Mouse (Mus musculus) embryonic stem cell, embryonic (primary cell): ENCODE data around the gene Calm4.
"Not testable (repeated sequence)": the region's sequence is repeated elsewhere in the genome, so short reads cannot be mapped to it uniquely, and the experiment has no call there.

Experiments used
- CTCF ChIA-PET, 4 experiments: fragments of 300-600 bp in 2 of 4; fragments of 350-600 bp in 2 of 4; sonication (Branson Sonifier 250); formaldehyde crosslinking; loops; one replicate each; lab custom pipeline; 2022; ENCODE audit warnings: inconsistent platforms in 2 of 4; lab: Charles Lee
- POLR2A ChIA-PET, 4 experiments: fragments of 300-600 bp in 2 of 4; fragments of 350-600 bp in 2 of 4; sonication (Branson Sonifier 250); formaldehyde crosslinking; loops; one replicate each; lab custom pipeline; 2022; ENCODE audit warnings: antibody characterized with exemption in 4 of 4, inconsistent platforms in 1 of 4; lab: Charles Lee

Gene Calm4

GRCm38 (mm10) chr13:3837312-3837807 lies at the start of gene Calm4:
Gene Calm4 (plus strand): TSS chr13:3837757.
- POLR2A ChIA-PET, CTCF ChIA-PET: not testable (repeated sequence)

- ChIA-PET POLR2A (no interaction called here), CTCF (no interaction called here)
Measured at GRCm38 (mm10) chr13:3788588-3788987, 49.0 kb upstream of the Calm4 start.

DNA sequence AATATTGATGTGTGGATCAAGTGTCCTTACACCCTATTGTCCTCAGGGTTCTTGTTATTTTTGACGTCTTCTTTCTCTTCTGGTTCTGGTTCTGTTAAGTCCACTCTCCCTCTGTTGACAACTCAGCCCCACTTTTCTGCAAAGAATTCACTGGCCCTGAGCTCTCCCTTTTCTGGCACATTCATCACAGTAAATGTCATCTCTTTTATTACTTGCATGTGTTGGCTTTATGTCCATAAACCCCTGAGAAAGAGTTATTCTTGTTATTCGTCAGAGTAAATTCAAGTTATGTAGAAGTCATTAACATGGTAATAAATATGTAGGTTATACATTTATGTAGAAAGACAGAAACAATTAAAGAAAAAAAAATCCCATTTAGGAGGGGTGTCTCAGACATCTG lies 48.0 kb upstream of the Calm4 start:
- POLR2A ChIA-PET = no interaction called here
- CTCF ChIA-PET = no interaction called here

- CTCF ChIA-PET = no interaction called here
Measured at GRCm38 (mm10) chr13:3796649-3797048, 40.9 kb upstream of the Calm4 start.

DNA sequence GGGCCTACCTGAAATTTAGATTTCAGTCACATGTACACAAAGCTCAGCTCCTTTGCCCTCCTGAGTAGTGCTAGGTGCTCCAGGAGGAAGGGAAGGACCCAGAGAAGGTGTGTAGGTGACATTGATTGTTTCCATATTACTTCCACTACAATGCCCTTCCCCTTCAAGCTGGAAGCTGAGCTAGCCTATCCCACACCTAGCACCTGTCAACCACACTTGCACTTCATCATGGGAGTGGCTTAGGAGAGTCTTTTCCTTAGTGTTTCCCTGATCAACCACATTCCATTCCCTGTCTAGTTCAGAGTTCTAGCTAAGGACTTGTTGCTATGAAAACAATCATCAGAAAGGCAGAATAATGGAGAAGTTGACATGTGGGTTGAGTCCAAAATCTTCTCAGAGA lies 38.8 kb upstream of the Calm4 start:
- ChIA-PET CTCF (no interaction called here), POLR2A (no interaction called here)

More at GRCm38 (mm10) chr13:3796649-3797048, 40.9 kb upstream of the Calm4 start:
- POLR2A ChIA-PET = no interaction called here

DNA sequence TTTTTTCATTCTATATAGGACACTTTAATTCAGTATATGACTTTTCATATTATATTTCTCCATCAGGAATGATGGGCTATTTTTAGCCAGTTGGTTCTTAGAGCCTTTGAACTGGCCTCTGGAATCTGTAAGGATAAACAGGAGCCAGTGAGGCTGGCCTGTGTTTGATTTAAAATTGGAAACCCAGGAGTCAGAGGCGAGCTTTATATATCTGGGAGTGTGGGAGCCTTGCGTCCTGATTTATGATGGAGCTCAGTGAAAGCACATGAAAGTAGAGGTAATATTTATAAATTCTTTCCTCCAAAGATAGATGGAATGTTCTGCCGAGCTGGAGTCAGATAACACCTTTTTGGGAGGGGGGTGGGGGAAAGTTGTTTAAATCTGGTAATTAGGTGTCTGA lies 38.2 kb upstream of the Calm4 start:
- ChIA-PET CTCF (interaction anchor here in 1 of 4 experiments (0.8 kb wide), 1 partner anchor 84 kb away, joined by 4 read pairs; no protein-coding TSS in a partner anchor), POLR2A (no interaction called here)

DNA sequence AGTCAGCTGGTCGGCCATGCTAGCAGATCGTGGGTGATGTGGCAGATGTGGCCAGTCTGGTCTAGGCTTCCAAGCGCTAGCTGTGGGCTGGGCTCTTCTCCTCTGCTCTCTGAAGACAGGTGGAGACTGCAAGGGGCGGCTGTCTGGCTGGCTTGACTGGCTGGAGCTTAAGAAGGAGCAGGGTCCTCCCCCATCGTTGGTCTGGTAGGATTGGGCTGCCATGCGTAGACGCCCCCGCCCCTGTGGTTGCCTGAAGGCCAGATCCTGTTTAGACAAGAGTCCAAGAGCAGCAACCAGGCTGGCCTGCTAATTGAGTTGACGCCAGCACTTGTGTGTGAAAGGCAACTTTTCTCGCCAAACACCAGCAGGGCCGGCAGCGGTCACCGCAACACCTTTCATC lies 33.4 kb upstream of the Calm4 start, which contains the start of gene Calml3:
Gene Calml3, minus strand, starts transcription at position 131 of the 400 bp plus-strand sequence.
- ChIA-PET CTCF (no interaction called here), POLR2A (interaction anchor here in 1 of 4 experiments (0.6 kb wide), 1 partner anchor 20 kb away, joined by 7 read pairs; no protein-coding TSS in a partner anchor)

- CTCF ChIA-PET = no interaction called here
- POLR2A ChIA-PET = no interaction called here
Measured at GRCm38 (mm10) chr13:3805132-3805531, 32.4 kb upstream of the Calm4 start.

DNA sequence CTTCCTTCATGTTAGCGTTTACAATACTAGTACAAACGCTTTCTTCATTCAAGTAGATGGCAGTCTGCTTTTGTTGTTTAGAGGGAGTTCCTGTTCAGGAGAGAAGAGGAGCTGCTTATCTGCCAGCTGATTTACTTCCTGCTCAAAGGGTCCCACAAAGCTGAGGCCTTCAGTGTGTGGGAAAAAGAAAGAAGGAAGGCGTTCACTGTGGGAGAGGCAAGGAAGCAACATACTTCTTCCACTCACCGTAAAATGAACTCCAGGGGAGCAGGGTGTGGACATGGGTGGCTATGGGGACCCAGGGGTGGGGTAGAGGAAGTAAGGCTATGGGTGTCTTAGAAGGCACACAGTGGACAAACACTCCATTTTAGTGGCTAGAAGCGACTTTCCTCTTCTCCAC lies 31.9 kb upstream of the Calm4 start:
- POLR2A ChIA-PET = no interaction called here
- CTCF ChIA-PET = no interaction called here

DNA sequence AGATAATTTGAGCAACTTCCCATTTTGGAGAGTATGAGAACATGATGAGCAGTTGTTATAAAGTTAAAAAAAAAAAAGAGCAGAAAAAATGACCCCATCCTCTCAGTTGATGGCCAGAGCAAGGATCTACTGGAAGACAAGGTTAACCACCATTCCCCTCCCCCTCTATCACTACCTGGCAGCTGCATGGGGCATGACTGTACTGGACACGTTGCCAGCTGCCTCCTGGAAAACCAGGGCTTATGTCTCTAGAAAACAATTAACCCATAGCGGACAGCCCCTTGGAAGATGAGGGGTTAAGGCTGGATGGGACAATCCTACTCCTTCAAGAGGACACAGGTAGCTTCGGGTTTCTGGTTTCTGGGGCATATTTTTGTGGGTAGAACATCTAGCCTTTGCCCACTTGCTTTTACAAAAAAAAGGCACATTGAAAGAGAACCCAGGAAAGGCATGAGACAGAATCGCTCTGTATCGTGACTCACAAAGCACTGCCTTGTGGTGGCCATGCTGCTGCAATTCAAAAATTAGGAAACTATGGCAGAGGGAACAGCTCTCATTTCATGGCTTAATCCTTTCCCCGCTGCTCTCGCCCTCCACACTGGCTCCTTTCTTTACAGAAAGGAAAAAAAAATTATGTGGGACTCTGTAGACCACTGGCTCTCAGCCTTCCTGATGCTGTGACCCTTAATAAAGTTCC lies 30.3 kb upstream of the Calm4 start:
- CTCF ChIA-PET = no interaction called here
- POLR2A ChIA-PET = no interaction called here

DNA sequence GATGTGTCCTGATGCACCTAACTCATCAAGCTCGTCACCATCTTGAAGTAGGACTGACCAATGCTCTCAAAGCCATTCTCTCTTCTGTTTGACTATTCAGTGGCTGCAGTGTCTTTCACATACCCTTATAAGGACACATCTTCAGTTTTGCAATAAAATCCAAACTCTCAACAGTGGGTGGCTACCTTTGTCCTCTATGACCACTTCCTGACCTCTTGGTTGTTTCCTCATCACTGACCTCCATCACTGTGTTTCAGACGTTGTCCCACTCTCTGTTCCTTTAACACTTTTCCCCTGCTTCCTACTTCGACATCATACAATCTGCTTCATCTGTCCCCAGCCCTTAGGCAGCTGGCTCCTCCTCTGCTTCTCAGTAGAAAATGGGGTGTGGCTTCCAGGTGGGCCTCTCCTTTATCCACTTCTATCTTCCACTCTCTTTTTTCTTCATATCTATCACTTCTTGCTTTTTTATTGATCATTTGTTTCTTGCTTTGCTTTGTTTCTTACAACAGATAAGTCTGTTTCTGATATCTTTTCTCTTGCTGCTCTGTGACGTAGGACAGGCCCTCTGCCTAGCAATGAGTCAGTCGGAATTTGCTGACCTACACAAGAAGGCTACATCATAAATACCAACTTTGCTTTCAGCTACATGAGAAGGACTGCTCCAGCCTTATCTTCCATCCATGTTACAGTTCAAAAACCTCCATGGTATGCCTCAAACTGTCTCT lies 19.4 kb upstream of the Calm4 start:
- POLR2A ChIA-PET = interaction anchor here in 1 of 4 experiments (1.1 kb wide), 1 partner anchor 77 kb away, joined by 3 read pairs; no protein-coding TSS in a partner anchor
- CTCF ChIA-PET = no interaction called here

DNA sequence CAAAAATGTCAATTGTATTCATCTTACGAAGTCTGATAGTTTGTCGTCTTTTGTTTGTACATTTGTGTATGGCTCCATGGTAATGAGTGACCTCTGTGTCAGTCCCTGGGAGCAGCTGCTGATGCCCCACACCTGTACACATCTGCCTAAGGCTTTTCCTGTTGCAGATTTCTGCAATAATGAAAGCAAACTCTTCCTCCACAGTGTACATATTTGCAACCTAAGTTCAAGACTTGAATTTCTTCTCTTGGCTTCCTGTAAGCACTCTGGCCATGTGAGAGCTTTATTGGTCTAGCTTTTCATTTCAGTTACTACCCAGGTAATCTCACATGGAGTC lies 18.8 kb upstream of the Calm4 start:
- ChIA-PET POLR2A (interaction anchor here in 1 of 4 experiments (1.1 kb wide), 1 partner anchor 77 kb away, joined by 3 read pairs; no protein-coding TSS in a partner anchor), CTCF (interaction anchor here in 1 of 4 experiments (0.6 kb wide), 1 partner anchor 182 kb away, joined by 3 read pairs; no protein-coding TSS in a partner anchor)

GRCm38 (mm10) chr13:3822105-3822504 lies 15.5 kb upstream of the Calm4 start:
- POLR2A ChIA-PET = interaction anchor here in 1 of 4 experiments (0.9 kb wide), 1 partner anchor 71 kb away, joined by 5 read pairs; no protein-coding TSS in a partner anchor

GRCm38 (mm10) chr13:3825726-3826125 lies 11.8 kb upstream of the Calm4 start:
- ChIA-PET CTCF (no interaction called here), POLR2A (interaction anchor here in 1 of 4 experiments (0.7 kb wide), 1 partner anchor 41 kb away, joined by 3 read pairs; no protein-coding TSS in a partner anchor)

More at GRCm38 (mm10) chr13:3822105-3822504, 15.5 kb upstream of the Calm4 start:
- CTCF ChIA-PET = no interaction called here

GRCm38 (mm10) chr13:3831546-3831945 lies 6.0 kb upstream of the Calm4 start:
- ChIA-PET CTCF (no interaction called here), POLR2A (interaction anchor here in 1 of 4 experiments (0.5 kb wide), 1 partner anchor 73 kb away, joined by 3 read pairs; no protein-coding TSS in a partner anchor)

GRCm38 (mm10) chr13:3831994-3832393 lies 5.6 kb upstream of the Calm4 start:
- POLR2A ChIA-PET = interaction anchor here in 1 of 4 experiments (0.5 kb wide), 1 partner anchor 72 kb away, joined by 3 read pairs; no protein-coding TSS in a partner anchor
- CTCF ChIA-PET = no interaction called here

DNA sequence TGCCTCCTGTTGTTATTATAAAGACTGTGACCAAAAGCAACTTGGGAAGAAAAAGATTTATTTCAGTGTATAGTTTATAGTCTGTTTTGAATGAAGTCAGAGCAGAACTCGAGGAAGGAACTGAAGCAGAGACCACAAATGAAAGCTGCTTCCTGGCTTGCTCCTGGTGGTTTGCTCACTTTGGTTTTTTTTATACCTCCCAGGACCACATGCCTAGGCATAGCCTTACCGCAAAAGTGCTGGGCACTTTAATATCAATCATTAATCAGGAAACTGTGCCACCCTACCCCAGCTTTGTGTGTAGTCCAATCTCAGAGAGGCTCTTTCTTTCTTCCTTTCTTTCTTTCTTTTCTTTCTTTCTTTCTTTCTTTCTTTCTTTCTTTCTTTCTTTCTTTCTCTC lies 5.1 kb upstream of the Calm4 start:
- POLR2A ChIA-PET = no interaction called here

DNA sequence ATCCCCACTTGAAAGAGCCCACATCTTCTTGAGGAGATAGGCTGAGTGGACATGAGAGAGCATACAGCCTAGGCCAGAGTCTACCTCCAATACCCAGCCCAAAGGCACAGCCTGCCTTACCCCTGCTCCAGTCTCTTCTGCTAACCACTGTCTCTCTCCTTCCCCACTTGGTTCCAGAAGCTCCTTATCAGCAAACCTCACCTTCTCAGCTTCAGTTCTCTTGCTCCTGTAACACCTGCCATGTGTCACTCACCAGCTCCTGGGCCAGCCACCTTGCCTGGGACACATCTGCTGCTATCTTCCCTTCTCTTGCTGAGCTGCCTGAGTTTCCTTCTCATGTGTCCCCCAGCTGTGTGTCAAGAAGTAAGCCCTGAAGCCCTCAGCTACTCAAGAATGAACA lies 3.9 kb upstream of the Calm4 start:
- POLR2A ChIA-PET, CTCF ChIA-PET: not testable (repeated sequence)

More for the DNA sequence above, 5.1 kb upstream of the Calm4 start:
- CTCF ChIA-PET = no interaction called here

DNA sequence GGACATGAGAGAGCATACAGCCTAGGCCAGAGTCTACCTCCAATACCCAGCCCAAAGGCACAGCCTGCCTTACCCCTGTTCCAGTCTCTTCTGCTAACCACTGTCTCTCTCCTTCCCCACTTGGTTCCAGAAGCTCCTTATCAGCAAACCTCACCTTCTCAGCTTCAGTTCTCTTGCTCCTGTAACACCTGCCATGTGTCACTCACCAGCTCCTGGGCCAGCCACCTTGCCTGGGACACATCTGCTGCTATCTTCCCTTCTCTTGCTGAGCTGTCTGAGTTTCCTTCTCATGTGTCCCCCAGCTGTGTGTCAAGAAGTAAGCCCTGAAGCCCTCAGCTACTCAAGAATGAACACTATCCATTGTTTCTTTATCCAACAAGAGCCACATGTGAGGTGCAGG lies 3.1 kb downstream of the Calm4 start:
- CTCF ChIA-PET = not testable (repeated sequence)
- POLR2A ChIA-PET = interaction anchor here in 1 of 4 experiments (0.6 kb wide), 1 partner anchor 10 kb away, joined by 3 read pairs; no protein-coding TSS in a partner anchor

DNA sequence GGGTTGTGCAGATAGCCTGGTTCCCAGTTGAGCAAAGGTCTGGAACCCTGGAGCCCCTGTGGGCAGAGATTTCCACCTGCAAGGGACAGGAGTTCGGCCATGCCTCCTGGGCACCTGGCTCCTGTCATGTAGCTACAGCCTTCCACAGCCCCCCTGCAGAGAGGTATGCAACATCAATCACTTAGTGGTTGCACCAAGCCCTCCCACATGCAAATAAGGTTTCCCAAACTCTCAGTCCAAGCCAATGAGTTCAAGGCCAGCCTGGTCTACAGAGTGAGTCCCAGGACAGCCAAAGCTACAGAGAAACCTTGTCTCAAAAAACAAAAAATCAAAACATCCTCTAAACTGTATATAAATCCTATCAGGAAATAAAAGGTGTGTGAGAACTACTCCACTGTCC lies 12.8 kb downstream of the Calm4 start:
- POLR2A ChIA-PET = no interaction called here
- CTCF ChIA-PET = no interaction called here
